Mouse (Mus musculus) midbrain, embryonic 12.5 days (tissue): ENCODE measurements around the gene Olfr66. TPM values are rescaled to one million over a fixed set of nuclear protein-coding genes. Genes with fewer than 3 reads are reported as not detected.

Source experiments
- ATAC-seq: fragments of 200-750 bp; cut with Nextera tagmentation; 2 replicates; pipeline ENCODE4 v1.8.0; 2017; ENCODE audit warnings: low read depth, moderate TSS enrichment, moderate library complexity; ENCODE audit not compliant: low FRiP score
- H3K27ac ChIP-seq: fragments of 300-500 bp; sonication (generic); replicated peaks from 2 replicates; pipeline ENCODE4 v1.5.1; 2016; ENCODE audit warnings: mild to moderate bottlenecking
- H3K27me3 ChIP-seq: fragments of 300-500 bp; sonication (generic); 2 replicates; pipeline ENCODE4 v1.6.1; 2016; ENCODE audit warnings: mild to moderate bottlenecking
- H3K36me3 ChIP-seq: fragments of 300-500 bp; sonication (generic); 2 replicates; pipeline ENCODE4 v1.6.1; 2016
- H3K4me1 ChIP-seq: fragments of 300-500 bp; sonication (generic); 2 replicates; pipeline ENCODE4 v1.6.1; 2016
- H3K4me2 ChIP-seq: fragments of 300-500 bp; sonication (generic); replicated peaks from 2 replicates; pipeline ENCODE4 v1.6.1; 2016; ENCODE audit warnings: mild to moderate bottlenecking, moderate library complexity
- H3K4me3 ChIP-seq: fragments of 300-500 bp; sonication (generic); 2 replicates; pipeline ENCODE4 v1.5.1; 2016; ENCODE audit warnings: mild to moderate bottlenecking
- H3K9ac ChIP-seq: fragments of 300-500 bp; sonication (generic); replicated peaks from 2 replicates; pipeline ENCODE4 v1.6.1; 2016; ENCODE audit warnings: mild to moderate bottlenecking, moderate library complexity
- H3K9me3 ChIP-seq: fragments of 300-500 bp; sonication (generic); 2 replicates; pipeline ENCODE4 v1.6.1; 2016; ENCODE audit warnings: mild to moderate bottlenecking
- WGBS: fragments of 180-500 bp; shearing (Covaris S2); methylation state at CpG from one replicate; pipeline ENCODE4 v1.1.7; 2016; 5-methylcytosine and 5-hydroxymethylcytosine counted together
- polyA plus RNA-seq: library from polyadenylated mRNA; unstranded; fragments of >200 nt; fragmentation: Nextera tagmentation; extraction: Ambion mirVana; gene quantifications from 2 replicates; pipeline ENCODE4 v1.2.1, GENCODE M21; 2016

The Olfr66 gene
- polyA plus RNA-seq, result not detected in 2 replicates

DNA sequence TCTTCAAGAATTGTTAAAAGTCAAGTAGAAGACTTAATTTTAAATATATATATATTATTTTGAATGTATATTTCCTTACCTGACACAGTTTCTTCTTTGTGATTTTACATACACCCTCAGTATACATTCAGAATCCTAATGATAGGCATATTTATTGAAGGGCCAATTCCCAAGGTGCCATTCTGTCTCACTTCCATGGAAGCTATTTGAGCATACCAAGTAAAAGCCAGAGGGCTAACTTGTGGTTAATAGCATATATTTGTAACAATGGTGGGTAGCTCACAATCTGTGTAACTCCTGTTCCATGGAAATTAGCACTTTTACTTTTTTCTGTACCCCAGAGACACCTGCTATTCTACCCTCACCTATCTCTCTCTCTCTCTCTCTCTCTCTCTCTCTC is at the start of gene Olfr66:
Gene Olfr66 (minus strand): TSS at position 101 of the 400 bp plus-strand sequence.
- no peak for ATAC-seq
- H3K27ac ChIP-seq, result no peak within 1 kb of the TSS
- H3K4me1 ChIP-seq, result no peaks in the 10 kb centered on the region
- no peak within 1 kb of the TSS for H3K4me2 ChIP-seq
- no peaks in the 10 kb centered on the region for H3K27me3 ChIP-seq
- no peak within 1 kb of the TSS for H3K9ac ChIP-seq
- no peak within 1 kb of the TSS for H3K4me3 ChIP-seq
- H3K36me3 ChIP-seq, result no peaks in the 10 kb centered on the region
- no peaks in the 10 kb centered on the region for H3K9me3 ChIP-seq

DNA sequence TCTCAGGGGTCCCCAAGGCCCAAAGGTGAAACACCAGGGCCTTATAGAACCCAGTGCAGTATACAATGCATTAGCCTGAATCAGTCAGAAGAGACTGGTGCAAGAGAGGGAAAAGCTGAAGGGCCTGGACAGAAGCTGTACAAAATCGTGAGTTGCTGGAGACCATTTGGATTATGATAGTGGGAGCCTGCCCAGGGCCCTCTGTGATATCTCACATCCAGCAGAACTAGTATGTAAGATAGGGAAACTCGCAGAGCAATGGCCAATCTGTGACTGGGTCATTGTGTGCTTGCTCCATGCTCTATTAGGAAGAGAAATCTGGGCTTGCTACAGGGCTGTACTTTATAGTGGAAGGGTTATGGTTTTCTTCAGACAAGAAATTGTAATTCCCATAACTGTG is 48.2 kb upstream of the Olfr66 start, which contains the start of gene Olfr632:
Gene Olfr632 (plus strand): TSS at position 84 of the 400 bp plus-strand sequence.
- ATAC-seq, result no peak
- H3K36me3 ChIP-seq, result no peaks in the 10 kb centered on the region
- no peak within 1 kb of the TSS for H3K4me3 ChIP-seq
- no peaks in the 10 kb centered on the region for H3K9me3 ChIP-seq
- no peak within 1 kb of the TSS for H3K4me2 ChIP-seq
- no peaks in the 10 kb centered on the region for H3K4me1 ChIP-seq
- no peak within 1 kb of the TSS for H3K27ac ChIP-seq
- 73% methylated on average over 2 of the region's 2 CpGs for WGBS
- no peak within 1 kb of the TSS for H3K9ac ChIP-seq
- no peaks in the 10 kb centered on the region for H3K27me3 ChIP-seq

DNA sequence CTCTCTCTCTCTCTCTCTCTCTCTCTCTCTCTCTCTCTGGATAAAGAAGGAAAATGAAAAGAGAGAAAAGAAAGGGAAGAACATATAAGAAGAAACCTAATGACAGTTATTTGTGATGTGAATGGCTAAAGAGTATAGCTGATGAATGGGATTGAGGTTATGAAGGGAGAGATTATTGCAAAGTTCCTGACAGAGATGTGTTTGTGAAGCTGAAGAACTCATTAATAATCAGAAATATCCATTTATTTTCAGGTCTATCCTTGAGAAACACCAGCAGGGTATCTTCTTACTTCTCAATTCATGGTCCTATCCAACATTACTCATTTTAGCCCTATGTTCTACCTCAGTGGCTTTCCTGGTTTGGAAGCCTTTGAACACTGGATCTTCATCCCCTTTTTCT is 42.5 kb upstream of the Olfr66 start, which contains the start of gene Olfr631:
Gene Olfr631 (plus strand): TSS at position 301 of the 400 bp plus-strand sequence.
- H3K27ac ChIP-seq, result no peak within 1 kb of the TSS
- H3K36me3 ChIP-seq, result no peaks in the 10 kb centered on the region
- no peak within 1 kb of the TSS for H3K9ac ChIP-seq
- H3K4me3 ChIP-seq, result no peak within 1 kb of the TSS
- H3K27me3 ChIP-seq, result no peaks in the 10 kb centered on the region
- H3K4me2 ChIP-seq, result no peak within 1 kb of the TSS
- H3K9me3 ChIP-seq, result no peaks in the 10 kb centered on the region
- H3K4me1 ChIP-seq, result no peaks in the 10 kb centered on the region
- no peak for ATAC-seq

DNA sequence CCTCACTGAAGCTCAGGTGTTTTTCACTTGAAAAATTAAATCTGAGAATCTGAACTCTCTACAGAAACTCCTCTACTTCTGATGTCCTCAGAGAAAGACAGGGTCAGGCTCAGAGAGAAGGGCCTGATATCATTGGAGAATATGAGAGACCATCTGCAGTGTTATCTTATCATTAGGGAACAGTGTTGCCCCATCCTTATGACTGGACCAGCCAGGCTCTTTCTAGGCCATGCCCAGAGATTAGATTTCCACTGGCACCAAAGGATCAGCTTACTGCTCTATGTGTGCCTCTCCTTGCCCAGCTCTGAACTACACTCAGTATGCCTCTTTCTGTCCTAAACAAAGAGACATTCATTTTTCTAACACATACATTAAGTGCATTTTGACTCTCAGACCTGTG is 29.3 kb upstream of the Olfr66 start:
- H3K4me2 ChIP-seq, result no peak overlapping the region

DNA sequence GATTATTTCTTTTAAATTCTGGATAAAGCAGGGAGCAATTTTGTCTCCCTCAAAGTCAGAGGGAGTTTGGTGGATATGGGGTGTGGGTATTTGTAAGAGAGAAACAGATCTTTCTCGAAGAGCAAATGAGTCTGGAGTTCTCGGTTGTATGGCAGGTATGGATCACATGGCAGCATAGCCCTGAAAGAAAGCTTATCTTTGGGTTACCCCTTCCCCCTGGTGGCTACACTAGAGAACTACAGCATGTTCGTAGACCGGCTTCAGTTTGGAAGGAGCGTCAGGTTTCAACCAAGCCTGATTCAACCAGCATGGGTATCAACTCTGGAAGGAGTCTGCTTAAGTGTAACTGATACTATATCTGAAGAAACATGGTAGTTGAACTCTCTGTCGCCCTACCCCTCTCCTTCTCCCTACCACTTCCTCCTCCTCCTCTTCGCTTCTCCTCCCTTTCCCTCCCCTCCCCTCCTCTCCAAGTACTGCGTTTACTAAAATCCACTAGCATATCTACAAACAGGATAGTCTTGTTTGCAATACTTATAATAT is 27.0 kb upstream of the Olfr66 start:
- Histone ChIP-seq H3K27ac (no peak overlapping the region), H3K27me3 (no peaks in the 10 kb centered on the region), H3K4me2 (no peak overlapping the region), H3K9me3 (no peaks in the 10 kb centered on the region), H3K36me3 (no peaks in the 10 kb centered on the region), H3K9ac (no peak overlapping the region), H3K4me3 (no peak overlapping the region), H3K4me1 (no peaks in the 10 kb centered on the region)
- no peak for ATAC-seq
- WGBS, result 48% methylated on average over 8 of the region's 8 CpGs

More for the DNA sequence above, 29.3 kb upstream of the Olfr66 start:
- no peak for ATAC-seq
- no peaks in the 10 kb centered on the region for H3K4me1 ChIP-seq
- H3K27ac ChIP-seq, result no peak overlapping the region
- H3K36me3 ChIP-seq, result no peaks in the 10 kb centered on the region
- no peak overlapping the region for H3K9ac ChIP-seq
- H3K27me3 ChIP-seq, result no peaks in the 10 kb centered on the region
- no peaks in the 10 kb centered on the region for H3K9me3 ChIP-seq
- H3K4me3 ChIP-seq, result no peak overlapping the region

DNA sequence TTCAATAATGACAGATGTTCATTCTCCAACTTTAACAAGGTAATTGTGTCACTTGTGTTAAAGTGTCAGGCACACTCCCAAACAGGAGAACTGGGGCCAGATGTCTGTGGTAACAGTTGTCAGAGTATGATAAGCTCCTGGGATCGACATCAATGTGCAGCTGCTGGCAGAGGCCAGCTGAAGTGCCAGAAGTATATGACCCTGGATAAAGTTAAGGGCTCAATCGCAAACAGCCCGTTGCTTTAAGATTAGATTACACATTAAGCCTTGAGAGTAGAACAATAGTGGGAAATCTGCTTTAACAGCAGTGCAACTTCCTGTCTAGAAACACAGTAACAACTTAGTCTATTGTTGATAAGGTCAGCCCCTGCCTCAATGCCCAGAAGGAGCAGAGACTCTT is 24.0 kb upstream of the Olfr66 start:
- Histone ChIP-seq H3K4me1 (no peaks in the 10 kb centered on the region), H3K27ac (no peak overlapping the region), H3K27me3 (no peaks in the 10 kb centered on the region), H3K9me3 (no peaks in the 10 kb centered on the region), H3K9ac (no peak overlapping the region), H3K4me3 (no peak overlapping the region), H3K4me2 (no peak overlapping the region), H3K36me3 (no peaks in the 10 kb centered on the region)
- WGBS, result 49% methylated on average over 3 of the region's 3 CpGs
- no peak for ATAC-seq

DNA sequence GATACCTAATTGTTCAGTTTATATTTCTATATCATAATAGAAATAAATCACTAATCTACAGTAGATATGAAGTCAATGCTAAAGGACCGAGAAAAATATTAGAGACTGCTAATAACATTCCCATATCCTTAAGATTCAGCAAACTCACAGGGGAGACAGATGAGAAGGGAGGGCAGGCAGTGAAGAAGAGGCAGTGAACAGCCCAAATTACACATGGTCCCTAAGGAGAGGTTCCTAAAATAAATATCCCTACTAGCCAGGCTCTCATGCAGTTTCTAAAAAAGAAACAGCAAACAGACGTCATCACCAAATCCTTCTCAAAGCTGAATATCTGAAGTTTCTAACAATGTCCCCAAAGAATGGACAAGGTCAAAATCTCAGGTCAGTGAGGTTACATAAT is 17.1 kb upstream of the Olfr66 start, which contains the start of gene Olfr65:
Gene Olfr65 (plus strand): TSS at position 301 of the 400 bp plus-strand sequence.
- H3K4me2 ChIP-seq, result no peak within 1 kb of the TSS
- 74% methylated on average over 2 of the region's 2 CpGs for WGBS

DNA sequence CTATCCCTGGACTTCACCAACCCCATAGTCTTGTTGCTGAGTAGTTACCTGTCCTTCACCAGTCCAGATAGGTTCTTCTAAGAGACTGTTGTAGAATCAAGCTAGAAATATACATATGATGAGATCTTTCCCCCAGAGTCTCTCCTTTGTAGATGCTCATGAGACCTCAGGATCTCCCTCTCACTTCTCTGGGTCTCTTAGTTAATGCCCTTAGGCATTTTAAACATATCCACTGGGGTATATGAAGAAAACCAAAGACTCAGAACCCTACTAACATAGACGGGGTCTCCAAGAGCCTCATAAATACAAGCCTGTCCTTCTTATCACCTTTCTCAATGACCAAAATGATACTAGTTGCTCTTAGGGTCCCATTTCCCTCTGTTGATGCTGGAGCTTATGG is 8.3 kb upstream of the Olfr66 start, which contains the start of gene Olfr64:
Gene Olfr64 (minus strand): TSS at position 101 of the 400 bp plus-strand sequence.
- 71% methylated on average over 1 of the region's 1 CpGs for WGBS
- Histone ChIP-seq H3K4me3 (no peak within 1 kb of the TSS), H3K4me2 (no peak within 1 kb of the TSS), H3K36me3 (no peaks in the 10 kb centered on the region), H3K9me3 (no peaks in the 10 kb centered on the region), H3K27me3 (no peaks in the 10 kb centered on the region), H3K27ac (no peak within 1 kb of the TSS), H3K4me1 (no peaks in the 10 kb centered on the region), H3K9ac (no peak within 1 kb of the TSS)
- ATAC-seq, result no peak

More for the DNA sequence above, 17.1 kb upstream of the Olfr66 start, which contains the start of gene Olfr65:
- no peaks in the 10 kb centered on the region for H3K9me3 ChIP-seq
- H3K36me3 ChIP-seq, result no peaks in the 10 kb centered on the region
- no peak within 1 kb of the TSS for H3K9ac ChIP-seq
- no peak within 1 kb of the TSS for H3K4me3 ChIP-seq
- no peaks in the 10 kb centered on the region for H3K27me3 ChIP-seq
- no peak for ATAC-seq
- H3K27ac ChIP-seq, result no peak within 1 kb of the TSS
- no peaks in the 10 kb centered on the region for H3K4me1 ChIP-seq

DNA sequence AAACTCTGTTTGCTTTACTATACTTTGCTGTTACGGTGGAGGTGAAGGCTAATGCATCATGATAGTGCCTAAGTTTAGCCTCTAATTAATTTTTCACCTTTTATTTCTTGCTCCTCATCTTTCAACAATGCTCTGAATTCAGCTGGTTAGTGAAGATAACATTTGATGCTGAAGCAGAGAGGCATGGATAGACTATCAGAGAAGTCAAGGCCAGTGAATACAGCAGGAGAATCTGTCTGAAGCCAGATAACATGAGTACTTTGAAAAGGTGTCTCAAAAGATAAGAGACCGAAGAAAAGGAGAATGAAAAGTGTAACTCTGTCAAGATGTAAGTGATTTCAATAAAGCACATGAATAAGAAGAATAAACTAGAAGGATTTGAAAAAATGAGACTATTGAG is 9.0 kb downstream of the Olfr66 start:
- H3K27ac ChIP-seq, result no peak overlapping the region
- no peaks in the 10 kb centered on the region for H3K36me3 ChIP-seq
- no peaks in the 10 kb centered on the region for H3K9me3 ChIP-seq
- no peak overlapping the region for H3K4me3 ChIP-seq
- H3K9ac ChIP-seq, result no peak overlapping the region
- H3K27me3 ChIP-seq, result no peaks in the 10 kb centered on the region
- WGBS, result 84% methylated on average over 2 of the region's 2 CpGs
- H3K4me2 ChIP-seq, result no peak overlapping the region
- no peaks in the 10 kb centered on the region for H3K4me1 ChIP-seq
- no peak for ATAC-seq

DNA sequence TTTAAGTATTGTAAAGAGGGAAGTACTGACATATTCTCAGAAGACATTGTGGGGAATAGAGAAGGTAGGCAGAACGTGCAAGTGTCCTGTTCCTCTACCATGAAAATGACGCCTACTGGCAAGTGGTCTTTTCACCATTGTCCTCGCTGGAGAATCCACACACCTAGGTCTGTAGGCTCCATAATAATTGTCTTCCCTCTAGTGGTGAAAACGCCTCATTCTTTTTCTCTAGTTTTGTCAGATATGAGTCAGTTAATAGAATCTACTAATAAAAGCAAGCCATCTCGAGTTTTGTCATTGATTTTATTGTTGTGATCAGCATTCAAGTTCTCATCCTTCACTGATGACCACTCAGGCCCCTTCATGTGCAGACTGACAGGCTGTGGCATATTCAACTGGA is 11.6 kb downstream of the Olfr66 start:
- Histone ChIP-seq H3K4me1 (no peaks in the 10 kb centered on the region), H3K27me3 (no peaks in the 10 kb centered on the region), H3K27ac (no peak overlapping the region), H3K36me3 (no peaks in the 10 kb centered on the region), H3K4me2 (no peak overlapping the region), H3K9ac (no peak overlapping the region), H3K9me3 (no peaks in the 10 kb centered on the region), H3K4me3 (no peak overlapping the region)
- no peak for ATAC-seq
- WGBS, result 53% methylated on average over 5 of the region's 5 CpGs

DNA sequence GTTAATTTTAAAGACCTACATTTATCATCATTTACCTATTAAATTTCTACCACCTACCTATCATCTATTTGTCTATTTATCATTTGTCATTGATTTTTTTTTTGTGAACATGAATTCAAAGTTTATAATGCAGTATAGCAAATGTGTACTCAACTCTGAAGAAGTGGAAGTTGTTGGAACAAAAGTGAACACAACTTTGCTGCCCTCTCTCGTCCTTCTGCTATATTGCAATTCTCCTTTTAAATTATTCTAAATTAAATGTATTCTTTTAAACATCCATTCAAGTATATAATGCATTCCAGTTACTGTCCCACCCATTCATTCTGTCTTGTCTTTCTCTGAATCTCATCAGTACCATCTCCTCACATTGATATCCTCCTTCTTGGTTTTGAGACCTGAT is 13.0 kb downstream of the Olfr66 start:
- ATAC-seq, result no peak
- no peak overlapping the region for H3K4me2 ChIP-seq
- 12% methylated on average over 1 of the region's 1 CpGs for WGBS
- no peaks in the 10 kb centered on the region for H3K4me1 ChIP-seq
- no peaks in the 10 kb centered on the region for H3K36me3 ChIP-seq
- no peak overlapping the region for H3K27ac ChIP-seq
- H3K4me3 ChIP-seq, result no peak overlapping the region
- H3K9me3 ChIP-seq, result no peaks in the 10 kb centered on the region
- H3K27me3 ChIP-seq, result no peaks in the 10 kb centered on the region
- H3K9ac ChIP-seq, result no peak overlapping the region

DNA sequence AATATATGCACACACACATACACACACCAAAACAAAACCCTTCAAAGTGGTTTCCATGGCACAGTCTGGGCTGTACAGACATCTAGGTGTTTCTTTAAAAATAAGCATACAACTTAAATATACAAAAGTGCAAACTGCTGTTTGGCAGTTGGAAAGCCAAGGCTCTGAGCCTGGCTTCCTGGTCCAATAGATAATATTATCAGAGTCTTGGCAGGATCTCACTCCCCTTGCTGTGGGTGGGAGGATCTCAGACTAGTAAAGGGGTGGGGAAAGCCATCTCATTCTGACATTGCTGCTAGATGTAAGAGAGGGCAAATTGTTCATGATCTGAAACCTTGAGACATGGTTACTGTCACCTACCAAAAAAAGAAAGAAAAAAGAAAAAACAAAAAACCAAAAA is 15.4 kb downstream of the Olfr66 start:
- Histone ChIP-seq H3K4me2 (no peak overlapping the region), H3K27me3 (no peaks in the 10 kb centered on the region), H3K27ac (no peak overlapping the region), H3K9me3 (no peaks in the 10 kb centered on the region), H3K9ac (no peak overlapping the region), H3K4me3 (no peak overlapping the region), H3K36me3 (no peaks in the 10 kb centered on the region), H3K4me1 (no peaks in the 10 kb centered on the region)
- no peak for ATAC-seq

DNA sequence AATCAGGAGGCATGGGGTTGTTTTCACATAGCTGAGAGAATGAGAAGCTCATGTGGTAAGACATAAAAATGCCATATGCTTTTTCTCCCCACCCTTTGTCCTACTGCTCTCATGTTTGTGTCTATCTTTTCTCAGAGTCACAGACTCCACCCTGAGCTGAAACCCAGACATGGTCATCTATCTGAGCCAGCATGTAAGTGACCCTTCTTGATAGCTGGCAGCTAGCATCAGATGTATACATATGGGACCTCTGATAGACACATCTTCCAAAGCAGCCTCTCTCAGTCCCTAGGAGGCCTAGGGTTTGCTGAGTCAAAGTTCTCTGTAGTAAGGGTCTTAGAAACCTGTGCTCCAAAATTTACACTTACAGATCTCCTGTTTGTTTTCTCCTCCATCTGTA is 20.3 kb downstream of the Olfr66 start:
- no peak for ATAC-seq

More for the DNA sequence above, 20.3 kb downstream of the Olfr66 start:
- H3K27ac ChIP-seq, result no peak overlapping the region
- H3K27me3 ChIP-seq, result no peaks in the 10 kb centered on the region
- no peak overlapping the region for H3K4me2 ChIP-seq
- H3K4me1 ChIP-seq, result no peaks in the 10 kb centered on the region
- H3K4me3 ChIP-seq, result no peak overlapping the region
- no peaks in the 10 kb centered on the region for H3K9me3 ChIP-seq
- no peak overlapping the region for H3K9ac ChIP-seq
- no peaks in the 10 kb centered on the region for H3K36me3 ChIP-seq
